Mouse (Mus musculus) lung, adult 2 months (tissue): Measurements from ENCODE around the gene Cpm.

Source experiments
- CTCF ChIP-seq: fragments of 200-500 bp; IDR thresholded peaks from 2 replicates; pipeline ENCODE4 v1.5.1; 2011; ENCODE audit warnings: mild to moderate bottlenecking, low read length, control low read depth; ENCODE audit not compliant: insufficient read depth
- POLR2A ChIP-seq: fragments of 200-500 bp; IDR thresholded peaks from 2 replicates; pipeline ENCODE4 v1.6.1; 2011; ENCODE audit warnings: low read depth, mild to moderate bottlenecking, control low read depth, low read length, borderline replicate concordance; ENCODE audit errors: extremely low read depth

DNA sequence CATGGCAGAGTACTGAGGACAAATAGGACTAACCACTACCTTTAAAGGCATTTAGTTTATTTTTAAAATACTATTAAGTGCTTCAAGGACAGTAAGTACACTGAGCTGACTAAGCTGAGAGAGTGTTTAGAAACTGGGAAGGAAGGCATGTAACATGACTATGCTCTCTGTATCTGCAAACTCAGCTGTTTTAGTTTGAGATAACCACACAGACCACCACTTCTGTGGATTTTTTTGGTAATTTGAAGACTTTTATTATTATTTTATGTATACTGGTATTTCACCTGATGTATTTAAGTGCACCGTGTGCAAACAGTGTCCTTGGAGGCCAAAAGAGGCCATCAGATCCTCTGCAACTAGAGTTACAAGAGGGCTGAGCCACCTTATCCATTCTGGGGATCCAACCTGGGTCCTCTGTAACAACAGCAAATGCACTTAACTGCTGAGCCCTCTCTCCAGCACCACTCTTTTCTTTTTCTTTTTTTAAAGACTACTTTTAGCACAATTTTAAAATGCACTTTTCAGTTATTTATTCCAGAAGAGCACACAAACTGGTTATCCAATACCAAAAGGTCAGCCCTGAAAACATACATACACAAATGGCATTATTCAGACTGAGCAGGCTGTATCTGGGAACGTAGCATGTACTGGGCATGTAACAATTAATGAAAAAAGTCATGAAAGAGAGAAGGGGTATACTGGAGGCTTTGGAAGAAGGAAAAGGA is 78.0 kb downstream of the Cpm start:
- TF ChIP-seq POLR2A: no peak
- no peak for TF ChIP-seq CTCF
